Mouse (Mus musculus) left cerebral cortex, postnatal 4 days (tissue): Measurements from ENCODE around the gene Rragb. TPM values are rescaled to one million over a fixed set of nuclear protein-coding genes. Genes with fewer than 3 reads are reported as not detected.
"Not testable (repeated sequence)": the region's sequence is repeated elsewhere in the genome, so short reads cannot be mapped to it uniquely, and the experiment has no call there.

ENCODE experiments used
- DNase-seq: peaks from one replicate; pipeline ENCODE4 v3.0.0-alpha.2; 2022
- intact Hi-C: fragments of 180-260 bp; cut with DNase I; formaldehyde crosslinking; loops from one replicate; pipeline ENCODE4 v1.15.1; 2025
- total RNA-seq, 2 experiments: library from RNA; stranded (reverse); gene quantifications; 2 replicates each; pipeline ENCODE4 v1.2.3; 2021

The Rragb gene
- 10 to 100 TPM; 60.3 to 65.6 TPM for total RNA-seq

DNA sequence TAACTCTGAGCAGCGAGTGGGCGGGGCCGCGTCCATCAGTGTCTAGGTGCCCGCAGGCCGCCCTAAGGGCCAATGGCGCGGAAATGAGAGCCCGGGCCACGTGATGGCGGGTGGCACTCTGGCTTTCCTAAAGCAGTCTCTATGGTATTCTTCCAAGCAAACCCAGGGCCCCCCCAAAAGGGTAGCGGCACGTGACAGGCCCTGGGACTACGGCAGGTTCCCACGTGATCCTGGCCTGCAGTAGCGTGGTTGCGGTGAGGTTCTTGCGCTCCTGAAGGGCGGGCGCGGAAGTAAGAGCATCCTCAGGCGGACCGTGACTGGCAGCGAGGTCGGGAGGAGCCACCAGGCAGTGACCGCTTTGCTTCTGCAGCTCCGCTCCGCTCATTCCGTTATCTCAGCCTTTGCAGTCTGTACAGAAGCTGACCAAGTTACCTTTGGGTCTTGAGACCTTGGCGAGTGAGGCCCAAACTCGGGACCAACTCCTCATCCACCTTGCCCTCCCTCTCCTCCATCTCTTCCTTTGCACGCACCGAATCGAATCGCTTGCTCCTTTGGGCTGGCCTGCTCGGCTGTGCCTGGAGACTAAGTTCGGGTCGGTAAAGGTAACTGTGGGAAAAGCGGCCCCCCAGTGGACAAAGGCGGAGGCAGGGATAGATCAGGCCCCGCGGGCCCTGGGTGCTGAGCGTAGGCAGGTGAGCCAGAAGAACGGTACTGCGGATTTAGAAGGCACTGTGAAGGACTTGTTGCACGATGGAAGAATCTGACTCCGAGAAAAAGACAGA, at the start of gene Rragb:
TSS of gene Rragb (plus strand) at position 248 of the 782 bp plus-strand sequence.
- intact Hi-C loops, result loop anchor here (10.0 kb wide), 1 partner anchor 215 kb away; no protein-coding TSS in a partner anchor
- peak; percentile 85 for DNase-seq

GRCm38 (mm10) chrX:153118486-153118885, 21.3 kb upstream of the Rragb start, which contains the start of gene Foxr2:
Foxr2 (plus strand) TSS chrX:153118786.
- intact Hi-C loops, result no loop called here
- no peak for DNase-seq

- no peak for DNase-seq
- intact Hi-C loops, result no loop called here
These were observed 20.8 kb upstream of the Rragb start for GRCm38 (mm10) chrX:153119013-153119412.

- intact Hi-C loops, result loop anchor here (10.0 kb wide), 1 partner anchor 218 kb away; no protein-coding TSS in a partner anchor
- DNase-seq, result no peak
These were observed 2.9 kb downstream of the Rragb start for GRCm38 (mm10) chrX:153142656-153143055.

- DNase-seq, result no peak
- intact Hi-C loops, result loop anchor here (10.0 kb wide), 2 partner anchors 213 to 553 kb away; no protein-coding TSS in a partner anchor
These were observed 12.0 kb downstream of the Rragb start for GRCm38 (mm10) chrX:153151766-153152165.

- intact Hi-C loops, result loop anchor here (10.0 kb wide), 2 partner anchors 209 to 549 kb away; no protein-coding TSS in a partner anchor
These were observed 15.5 kb downstream of the Rragb start for GRCm38 (mm10) chrX:153155322-153155721.

DNA sequence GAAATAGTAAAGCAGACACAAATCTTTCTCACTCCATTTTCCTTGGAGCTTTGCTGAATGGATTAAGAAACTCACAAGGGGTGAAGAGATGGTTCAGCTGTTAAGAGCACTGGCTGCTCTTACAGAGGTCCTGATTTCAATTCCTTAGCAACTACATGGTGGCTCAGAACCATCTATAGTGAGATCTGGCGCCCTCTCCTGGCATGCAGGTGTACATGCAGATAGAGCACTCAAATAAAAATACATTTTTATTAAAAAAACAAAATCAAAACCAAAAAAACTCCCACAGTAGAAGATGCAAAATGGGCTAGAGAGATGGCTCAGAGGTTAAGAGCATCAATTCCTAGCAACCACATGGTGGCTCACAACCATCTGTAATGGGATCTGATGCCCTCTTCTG, 35.0 kb downstream of the Rragb start:
- peak; percentile 2 for DNase-seq
- intact Hi-C loops, result no loop called here

More at GRCm38 (mm10) chrX:153155322-153155721, 15.5 kb downstream of the Rragb start:
- DNase-seq, result peak; percentile 17

GRCm38 (mm10) chrX:153182221-153182620, 42.4 kb downstream of the Rragb start:
- DNase-seq, result no peak
- intact Hi-C loops, result no loop called here

- intact Hi-C loops, result not testable (repeated sequence)
These were observed 59.4 kb downstream of the Rragb start for GRCm38 (mm10) chrX:153199185-153199584.

GRCm38 (mm10) chrX:153211101-153211500, 71.3 kb downstream of the Rragb start:
- intact Hi-C loops, result no loop called here
- DNase-seq, result no peak

More at GRCm38 (mm10) chrX:153199185-153199584, 59.4 kb downstream of the Rragb start:
- not testable (repeated sequence) for DNase-seq

Other genes starting within 250 kb of the Rragb start
- 1 to 10 TPM; 2.8 to 3.3 TPM for gene Usp51, start 133.5 kb upstream of the Rragb start, total RNA-seq
- gene Mageh1, start 102.4 kb upstream of the Rragb start, total RNA-seq, result 10 to 100 TPM; 65.2 to 73.0 TPM
- under 1 TPM; 0.46 to 0.70 TPM for gene Foxr2, start 21.2 kb upstream of the Rragb start, total RNA-seq
- 10 to 100 TPM; 32.0 to 39.1 TPM for gene Klf8, start 97.5 kb downstream of the Rragb start, total RNA-seq